Mouse (Mus musculus) adrenal gland, adult (tissue): ENCODE measurements around the gene Med20.

Experiments used
- DNase-seq, 2 experiments: peaks; one replicate each; pipeline ENCODE4 v3.0.0; 2022 to 2023; ENCODE audit warnings: low spot score in 1 of 2; ENCODE audit not compliant: inconsistent age in 2 of 2

The Med20 gene

GRCm38 (mm10) chr17:47610849-47611660 lies at the start of gene Med20, which contains the start of the genes Bysl and Gm20517:
Gene Med20, plus strand, starts transcription at chr17:47611582.
Gene Bysl, minus strand, starts transcription at chr17:47611492.
Gene Gm20517, plus strand, starts transcription at chr17:47611589.
- DNase-seq: peak; percentile 97 to 99

- DNase-seq: peak; percentile 51 to 90
Measured at GRCm38 (mm10) chr17:47562875-47563274, 48.5 kb upstream of the Med20 start.

- no peak for DNase-seq
Measured at GRCm38 (mm10) chr17:47564612-47565011, 46.8 kb upstream of the Med20 start.

GRCm38 (mm10) chr17:47566133-47566532 lies 45.2 kb upstream of the Med20 start:
- DNase-seq: no peak

GRCm38 (mm10) chr17:47567271-47567670 lies 44.1 kb upstream of the Med20 start:
- peak in 1 of 2 experiments; percentile 69 for DNase-seq

GRCm38 (mm10) chr17:47568389-47568788 lies 43.0 kb upstream of the Med20 start:
- no peak for DNase-seq

- peak in 1 of 2 experiments; percentile 52 for DNase-seq
Measured at GRCm38 (mm10) chr17:47568951-47569527, 42.3 kb upstream of the Med20 start.

- no peak for DNase-seq
Measured at GRCm38 (mm10) chr17:47571621-47572020, 39.8 kb upstream of the Med20 start.

GRCm38 (mm10) chr17:47572436-47572835 lies 38.9 kb upstream of the Med20 start:
- no peak for DNase-seq

GRCm38 (mm10) chr17:47574028-47574427 lies 37.4 kb upstream of the Med20 start:
- no peak for DNase-seq

- DNase-seq: peak; percentile 50 to 60
Measured at GRCm38 (mm10) chr17:47574830-47575229, 36.6 kb upstream of the Med20 start.

GRCm38 (mm10) chr17:47578655-47579054 lies 32.7 kb upstream of the Med20 start:
- peak; percentile 75 to 89 for DNase-seq

- DNase-seq: peak; percentile 60 to 86
Measured at GRCm38 (mm10) chr17:47580962-47581361, 30.4 kb upstream of the Med20 start.

- DNase-seq: no peak
Measured at GRCm38 (mm10) chr17:47588517-47588916, 22.9 kb upstream of the Med20 start.

- no peak for DNase-seq
Measured at GRCm38 (mm10) chr17:47591073-47591472, 20.3 kb upstream of the Med20 start.

GRCm38 (mm10) chr17:47593215-47593853 lies 18.0 kb upstream of the Med20 start:
- DNase-seq: peak; percentile 96 to 98

GRCm38 (mm10) chr17:47593854-47594182 lies 17.6 kb upstream of the Med20 start:
- DNase-seq: peak in 1 of 2 experiments; percentile 88

- peak in 1 of 2 experiments; percentile 71 for DNase-seq
Measured at GRCm38 (mm10) chr17:47594183-47594968, 17.0 kb upstream of the Med20 start.

- DNase-seq: no peak
Measured at GRCm38 (mm10) chr17:47594969-47595247, 16.5 kb upstream of the Med20 start.

- peak; percentile 80 to 91 for DNase-seq
Measured at GRCm38 (mm10) chr17:47595248-47596161, 15.9 kb upstream of the Med20 start.
